Mouse (Mus musculus) kidney, adult 8-10 months (tissue): Measurements from ENCODE around the gene Irx2.

Source experiments
- DNase-seq, 2 experiments: peaks; one replicate each; pipeline ENCODE4 v3.0.0; 2022

Irx2 gene

GRCm38 (mm10) chr13:72628462-72628916, at the start of gene Irx2:
Irx2 (plus strand) TSS chr13:72628820.
- peak; percentile 67 to 84 for DNase-seq

- no peak for DNase-seq
Observed at GRCm38 (mm10) chr13:72581276-72581675, 47.3 kb upstream of the Irx2 start.

- no peak for DNase-seq
Observed at GRCm38 (mm10) chr13:72592526-72592925, 36.1 kb upstream of the Irx2 start.

GRCm38 (mm10) chr13:72593310-72593709, 35.3 kb upstream of the Irx2 start:
- no peak for DNase-seq

GRCm38 (mm10) chr13:72593710-72594111, 34.9 kb upstream of the Irx2 start:
- no peak for DNase-seq

- DNase-seq, result no peak
Observed at GRCm38 (mm10) chr13:72599254-72599653, 29.4 kb upstream of the Irx2 start.

- DNase-seq, result no peak
Observed at GRCm38 (mm10) chr13:72608706-72609105, 19.9 kb upstream of the Irx2 start.

- no peak for DNase-seq
Observed at GRCm38 (mm10) chr13:72610277-72610676, 18.3 kb upstream of the Irx2 start.

GRCm38 (mm10) chr13:72623926-72624846, 4.4 kb upstream of the Irx2 start:
- DNase-seq, result peak in 1 of 2 experiments; percentile 35

GRCm38 (mm10) chr13:72624847-72625170, 3.8 kb upstream of the Irx2 start:
- no peak for DNase-seq

GRCm38 (mm10) chr13:72625236-72625950, 3.2 kb upstream of the Irx2 start:
- peak in 1 of 2 experiments; percentile 47 for DNase-seq

- DNase-seq, result peak; percentile 63 to 64
Observed at GRCm38 (mm10) chr13:72627391-72628321, 964 bp upstream of the Irx2 start.

GRCm38 (mm10) chr13:72628935-72629631, 463 bp downstream of the Irx2 start:
- no peak for DNase-seq

GRCm38 (mm10) chr13:72629806-72630205, 1.2 kb downstream of the Irx2 start:
- peak in 1 of 2 experiments; percentile 37 for DNase-seq

- no peak for DNase-seq
Observed at GRCm38 (mm10) chr13:72630501-72631372, 2.1 kb downstream of the Irx2 start.

- DNase-seq, result no peak
Observed at GRCm38 (mm10) chr13:72631373-72632021, 2.9 kb downstream of the Irx2 start.

- DNase-seq, result no peak
Observed at GRCm38 (mm10) chr13:72632361-72632760, 3.7 kb downstream of the Irx2 start.

GRCm38 (mm10) chr13:72633097-72633496, 4.5 kb downstream of the Irx2 start:
- DNase-seq, result no peak

GRCm38 (mm10) chr13:72634752-72635315, 6.2 kb downstream of the Irx2 start:
- no peak for DNase-seq

- no peak for DNase-seq
Observed at GRCm38 (mm10) chr13:72636331-72636851, 7.8 kb downstream of the Irx2 start.
